Mouse (Mus musculus) spleen, postnatal 36 days (tissue): ENCODE results near the gene Dmkn.
"Not testable (repeated sequence)": the region's sequence is repeated elsewhere in the genome, so short reads cannot be mapped to it uniquely, and the experiment has no call there.

ENCODE experiments used
- DNase-seq, 2 experiments: peaks; one replicate each; pipeline ENCODE4 v3.0.0; 2022; ENCODE audit warnings: low spot score in 2 of 2, mixed read lengths in 1 of 2

Dmkn gene

DNA sequence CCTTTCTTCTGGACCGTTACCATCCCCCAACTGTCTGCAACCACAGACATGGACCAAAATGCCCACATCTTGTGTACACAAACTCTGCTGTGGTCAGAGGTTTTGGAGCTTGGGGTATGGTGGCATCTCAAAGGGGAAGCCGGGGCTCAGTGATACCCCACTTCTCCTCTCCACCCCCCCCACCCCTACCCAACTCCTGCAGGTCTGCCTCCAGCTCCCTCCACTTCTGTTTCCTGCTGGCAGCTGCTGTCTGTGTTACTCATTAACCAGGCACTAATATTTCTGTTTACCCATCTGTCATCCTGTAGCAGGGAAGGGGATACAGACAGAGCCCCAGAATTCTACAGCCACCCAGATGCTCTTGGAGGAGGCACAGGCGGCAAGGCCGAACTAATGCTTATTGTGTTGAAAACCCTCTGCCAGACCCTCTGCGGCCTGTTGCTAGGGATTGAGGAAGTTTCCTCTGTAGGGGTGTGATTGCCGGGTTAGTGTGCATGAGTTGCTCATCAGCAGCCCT, 48.8 kb downstream of the Dmkn start:
- peak in 1 of 2 experiments; percentile 29 for DNase-seq

DNA sequence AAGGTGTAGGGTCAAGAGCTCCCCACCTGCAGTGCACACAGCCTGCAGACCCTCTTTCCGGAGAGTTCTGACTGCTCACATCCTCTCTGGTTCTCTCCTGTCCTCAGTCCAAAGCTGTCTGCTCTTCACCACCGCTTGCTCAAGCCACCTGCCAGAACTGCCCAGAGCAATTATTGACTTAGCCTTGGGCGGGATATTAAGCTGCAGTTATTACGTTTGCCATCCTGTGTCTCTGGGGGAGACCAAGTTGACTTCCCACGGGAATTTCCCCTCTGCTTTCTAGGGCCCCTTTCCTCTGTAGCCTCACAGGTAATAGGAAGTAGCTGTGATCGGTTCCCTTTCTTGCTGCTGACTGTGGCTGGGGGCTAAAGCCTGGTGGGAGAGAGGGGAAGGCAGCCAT, 56.6 kb downstream of the Dmkn start:
- peak; percentile 31 to 38 for DNase-seq

DNA sequence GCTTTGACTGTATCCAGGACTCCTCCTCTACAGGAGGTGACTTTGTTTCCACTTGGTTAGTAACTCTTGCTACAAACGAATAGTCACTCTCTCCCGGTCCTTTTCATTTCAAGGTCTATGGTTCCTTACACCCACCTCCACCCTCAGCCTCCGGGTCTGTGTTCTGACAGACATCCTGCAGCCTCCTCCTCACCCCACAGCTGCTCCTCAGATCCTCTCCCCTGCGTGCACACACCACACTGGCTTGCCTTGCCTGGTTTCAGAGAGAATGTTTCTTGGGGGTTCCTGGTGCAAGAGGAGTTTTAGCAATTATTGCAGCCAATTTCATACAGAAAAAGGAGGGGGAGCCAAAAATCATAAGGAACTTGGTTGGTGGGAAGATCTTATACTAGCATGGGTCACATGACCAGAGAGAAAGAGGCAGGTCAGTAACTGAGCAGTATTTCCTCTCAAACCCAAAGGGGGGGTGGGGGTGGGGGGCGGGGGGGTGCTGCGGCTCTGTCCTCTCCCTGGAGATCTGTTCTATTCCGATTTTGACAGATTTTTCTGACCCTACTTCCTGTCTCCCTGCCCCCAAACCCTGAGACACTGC, 57.4 kb downstream of the Dmkn start:
- DNase-seq, result peak in 1 of 2 experiments; percentile 15

DNA sequence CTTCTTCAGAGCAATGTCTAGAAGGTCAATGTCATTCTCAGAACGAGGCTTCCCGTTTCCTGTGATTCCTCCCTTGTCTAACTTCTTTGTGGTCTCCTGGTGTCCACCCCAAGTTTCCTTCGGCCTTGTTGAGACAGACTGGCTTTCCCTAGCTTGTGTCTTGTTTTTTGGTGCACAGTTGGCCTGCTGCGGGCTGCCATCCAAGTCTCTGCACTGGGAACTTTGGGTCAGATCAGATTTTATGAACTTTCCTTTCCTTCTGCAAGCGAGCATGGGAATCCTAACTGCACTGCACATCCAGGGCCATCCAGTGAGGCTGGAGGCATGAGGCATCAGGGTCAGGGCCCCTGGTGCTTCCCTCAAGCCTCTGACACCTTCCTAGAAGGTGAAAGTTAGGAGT, 58.0 kb downstream of the Dmkn start:
- no peak for DNase-seq

DNA sequence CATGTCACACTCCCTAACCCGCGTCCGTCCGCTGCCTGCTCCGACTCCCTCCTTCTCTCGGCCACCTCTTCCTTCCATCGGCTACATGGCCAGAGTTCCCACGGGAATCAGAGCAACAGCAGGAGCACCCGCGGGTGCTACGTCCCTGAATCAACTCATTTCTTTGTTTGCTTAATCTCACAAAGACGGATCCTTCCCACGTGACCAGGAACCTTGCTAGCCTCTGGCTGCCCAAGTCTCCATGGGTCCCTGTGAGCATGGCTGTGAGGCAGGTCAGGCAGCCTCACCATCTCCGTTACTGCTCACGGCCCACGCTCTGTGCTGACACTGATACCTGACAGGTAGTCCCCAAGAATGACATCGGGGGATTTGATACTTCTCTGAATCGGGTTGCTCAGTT, 60.1 kb downstream of the Dmkn start, which contains the start of gene Ffar2:
Gene Ffar2 (minus strand): TSS at position 101 of the 400 bp plus-strand sequence.
- no peak for DNase-seq

DNA sequence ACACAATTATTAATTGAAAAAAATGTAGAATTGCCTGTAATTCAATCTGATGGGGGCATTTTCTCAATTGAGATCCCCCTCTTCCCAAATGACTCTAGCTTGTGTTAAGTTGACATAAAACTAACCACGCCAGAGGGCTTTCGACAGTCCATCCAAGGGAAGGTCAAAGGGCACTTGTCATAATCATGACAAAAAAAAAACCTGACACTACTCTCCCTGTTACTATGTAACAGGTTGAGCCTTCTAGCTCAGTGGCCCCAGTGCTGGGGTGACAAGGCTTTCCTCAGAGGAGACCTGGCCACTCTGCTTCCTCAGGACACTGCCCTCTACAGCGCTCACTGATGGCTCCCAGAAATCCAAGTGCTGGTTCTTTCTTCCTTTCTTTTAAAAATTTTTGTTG, 60.8 kb downstream of the Dmkn start:
- no peak for DNase-seq

DNA sequence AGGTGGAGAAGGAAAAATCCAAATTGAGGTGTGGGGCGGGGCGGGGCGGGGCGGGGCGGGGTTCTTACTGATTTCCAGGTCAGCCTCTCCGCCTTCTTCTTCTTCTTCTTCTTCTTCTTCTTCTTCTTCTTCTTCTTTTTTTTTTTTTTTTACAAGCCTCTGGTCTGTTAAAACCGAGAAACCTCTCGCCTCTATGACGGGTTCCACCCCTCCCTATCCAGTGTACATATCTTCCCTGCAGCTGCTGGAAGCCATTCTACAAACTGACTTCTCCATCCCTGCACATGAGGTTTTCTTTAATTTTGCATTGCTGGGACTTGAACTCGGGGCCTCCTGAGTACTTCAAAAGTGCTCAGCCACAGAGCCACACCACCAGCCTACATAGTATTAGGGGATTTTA, 63.1 kb downstream of the Dmkn start:
- DNase-seq, result no peak

DNA sequence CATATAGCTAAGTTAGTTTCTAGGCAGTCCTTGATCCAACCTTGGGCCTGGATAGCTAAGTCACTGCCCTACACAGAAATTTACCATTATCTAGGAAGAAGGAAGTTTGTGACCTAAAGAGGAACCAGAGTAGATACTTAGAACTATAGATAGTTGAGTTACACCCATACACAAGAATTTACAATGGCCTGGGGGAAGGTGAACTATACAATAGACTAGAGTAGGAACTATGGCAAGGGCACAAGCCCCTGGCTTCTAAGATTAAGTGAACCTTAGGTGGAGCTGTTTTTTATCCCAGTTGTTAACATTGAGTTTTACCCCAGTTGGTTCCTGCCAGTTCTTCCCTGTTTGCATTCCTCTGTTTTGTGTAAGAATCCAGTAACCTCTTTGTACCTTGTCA, 65.3 kb downstream of the Dmkn start:
- not testable (repeated sequence) for DNase-seq

DNA sequence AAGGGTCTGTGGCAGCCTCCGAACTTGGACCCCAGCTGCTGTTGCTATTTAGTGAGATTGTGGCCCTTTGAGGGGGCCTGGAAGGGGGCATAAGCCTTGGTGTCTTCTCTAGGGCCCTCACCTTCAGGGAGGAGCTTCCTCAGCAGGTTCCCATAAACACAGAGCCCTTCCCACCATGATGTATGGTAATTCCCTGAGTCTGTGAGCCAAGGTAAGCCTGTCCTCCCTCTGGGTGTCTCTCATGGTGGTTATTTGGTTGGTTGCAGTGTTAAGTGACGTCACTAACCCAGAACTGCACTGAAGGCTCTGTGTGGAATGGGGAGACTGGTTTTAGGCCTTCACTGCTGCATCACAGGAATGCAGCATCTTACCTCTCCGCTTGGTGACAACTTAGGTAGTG, 65.9 kb downstream of the Dmkn start:
- no peak for DNase-seq
